Mouse (Mus musculus): ENCODE measurements around the gene Ier2. TPM values are rescaled to one million over a fixed set of nuclear protein-coding genes. Genes with fewer than 3 reads are reported as not detected.
A peak's percentile ranks its signal among the peaks of the same experiment; 100 is the strongest.

The Ier2 gene
- polyA plus RNA-seq, 1 experiment from 2014 or later, result 16.0 TPM

GRCm38 (mm10) chr8:84660819-84661457 lies 1.7 kb downstream of the Ier2 start:
- Histone ChIP-seq H3K9ac (replicated peaks; ENCODE audit: low read length) (peak overlapping the region; percentile 66), H3K4me3 (replicated peaks; ENCODE audit: low read depth, low read length) (peak overlapping the region; percentile 59), H3K36me3 (ENCODE audit: control insufficient read depth, insufficient read depth, low read length) (no peaks in the 10 kb centered on the region), H3K4me1 (ENCODE audit: control insufficient read depth, insufficient read depth, low read length) (peaks cover 39% of the 10 kb centered on the region), H3K27ac (replicated peaks; ENCODE audit: low read depth, low read length) (peak overlapping the region; percentile 41; the same call in 1 of the 2 replicates), H3K27me3 (ENCODE audit: control insufficient read depth, insufficient read depth, low read length) (no peaks in the 10 kb centered on the region), H3K4me2 (ENCODE audit: low read length) (peak overlapping the region; percentile 91), H3K9me3 (ENCODE audit: control insufficient read depth, low read length) (no peaks in the 10 kb centered on the region)
- DNase-seq (peak; percentile 35), ATAC-seq (ENCODE audit: low FRiP score, low TSS enrichment) (no peak)
- WGBS, result 2% methylated on average over 20 of the region's 20 CpGs

- H3K4me2 ChIP-seq (ENCODE audit: low read length), result peak overlapping the region; percentile 91
- ATAC-seq (ENCODE audit: low FRiP score, low TSS enrichment) (no peak), DNase-seq (peak; percentile 49)
- peak overlapping the region; percentile 59 for H3K4me3 ChIP-seq (replicated peaks; ENCODE audit: low read depth, low read length)
- H3K36me3 ChIP-seq (ENCODE audit: control insufficient read depth, insufficient read depth, low read length), result no peaks in the 10 kb centered on the region
- peaks cover 41% of the 10 kb centered on the region for H3K4me1 ChIP-seq (ENCODE audit: control insufficient read depth, insufficient read depth, low read length)
- H3K9me3 ChIP-seq (ENCODE audit: control insufficient read depth, low read length), result no peaks in the 10 kb centered on the region
- peak overlapping the region; percentile 21; the same call in 1 of the 2 replicates for H3K9ac ChIP-seq (replicated peaks; ENCODE audit: low read length)
- H3K27me3 ChIP-seq (ENCODE audit: control insufficient read depth, insufficient read depth, low read length), result no peaks in the 10 kb centered on the region
- H3K27ac ChIP-seq (replicated peaks; ENCODE audit: low read depth, low read length), result peak overlapping the region; percentile 41; the same call in 1 of the 2 replicates
- WGBS, result 4% methylated on average over 33 of the region's 33 CpGs
Measured at GRCm38 (mm10) chr8:84659936-84660818, 2.5 kb downstream of the Ier2 start.

GRCm38 (mm10) chr8:84658951-84659350 lies 3.7 kb downstream of the Ier2 start:
- ATAC-seq (ENCODE audit: low FRiP score, low TSS enrichment), result no peak
- no peak overlapping the region for H3K9ac ChIP-seq (replicated peaks; ENCODE audit: low read length)
- H3K4me3 ChIP-seq (replicated peaks; ENCODE audit: low read depth, low read length), result no peak overlapping the region
- no peak overlapping the region for H3K27ac ChIP-seq (replicated peaks; ENCODE audit: low read depth, low read length)
- WGBS, result 28% methylated on average over 1 of the region's 1 CpGs
- no peak overlapping the region for H3K4me2 ChIP-seq (ENCODE audit: low read length)
- DNase-seq, result no peak
- H3K4me1 ChIP-seq (ENCODE audit: control insufficient read depth, insufficient read depth, low read length), result peaks cover 45% of the 10 kb centered on the region
- H3K27me3 ChIP-seq (ENCODE audit: control insufficient read depth, insufficient read depth, low read length), result no peaks in the 10 kb centered on the region
- no peaks in the 10 kb centered on the region for H3K36me3 ChIP-seq (ENCODE audit: control insufficient read depth, insufficient read depth, low read length)
- no peaks in the 10 kb centered on the region for H3K9me3 ChIP-seq (ENCODE audit: control insufficient read depth, low read length)

GRCm38 (mm10) chr8:84657680-84658079 lies 5.0 kb downstream of the Ier2 start:
- no peaks in the 10 kb centered on the region for H3K27me3 ChIP-seq (ENCODE audit: control insufficient read depth, insufficient read depth, low read length)
- H3K9me3 ChIP-seq (ENCODE audit: control insufficient read depth, low read length), result no peaks in the 10 kb centered on the region
- H3K9ac ChIP-seq (replicated peaks; ENCODE audit: low read length), result no peak overlapping the region
- DNase-seq (no peak), ATAC-seq (ENCODE audit: low FRiP score, low TSS enrichment) (no peak)
- H3K4me3 ChIP-seq (replicated peaks; ENCODE audit: low read depth, low read length), result no peak overlapping the region
- H3K27ac ChIP-seq (replicated peaks; ENCODE audit: low read depth, low read length), result no peak overlapping the region
- no peaks in the 10 kb centered on the region for H3K36me3 ChIP-seq (ENCODE audit: control insufficient read depth, insufficient read depth, low read length)
- peaks cover 41% of the 10 kb centered on the region for H3K4me1 ChIP-seq (ENCODE audit: control insufficient read depth, insufficient read depth, low read length)
- no peak overlapping the region for H3K4me2 ChIP-seq (ENCODE audit: low read length)
- WGBS, result 40% methylated on average over 4 of the region's 4 CpGs

- no peak for DNase-seq
- Histone ChIP-seq H3K9me3 (ENCODE audit: control insufficient read depth, low read length) (no peaks in the 10 kb centered on the region), H3K36me3 (ENCODE audit: control insufficient read depth, insufficient read depth, low read length) (no peaks in the 10 kb centered on the region), H3K9ac (replicated peaks; ENCODE audit: low read length) (no peak overlapping the region), H3K4me3 (replicated peaks; ENCODE audit: low read depth, low read length) (no peak overlapping the region), H3K27me3 (ENCODE audit: control insufficient read depth, insufficient read depth, low read length) (no peaks in the 10 kb centered on the region), H3K27ac (replicated peaks; ENCODE audit: low read depth, low read length) (no peak overlapping the region), H3K4me2 (ENCODE audit: low read length) (peak overlapping the region; percentile 49), H3K4me1 (ENCODE audit: control insufficient read depth, insufficient read depth, low read length) (peaks cover 41% of the 10 kb centered on the region)
- no peak for ATAC-seq (ENCODE audit: low FRiP score, low TSS enrichment)
Measured at GRCm38 (mm10) chr8:84657203-84657602, 5.4 kb downstream of the Ier2 start.

GRCm38 (mm10) chr8:84656641-84657126 lies 6.0 kb downstream of the Ier2 start:
- peaks cover 37% of the 10 kb centered on the region for H3K4me1 ChIP-seq (ENCODE audit: control insufficient read depth, insufficient read depth, low read length)
- peak overlapping the region; percentile 63 for H3K27ac ChIP-seq (replicated peaks; ENCODE audit: low read depth, low read length)
- 4% methylated on average over 23 of the region's 23 CpGs for WGBS
- H3K4me2 ChIP-seq (ENCODE audit: low read length), result peak overlapping the region; percentile 49
- no peak for ATAC-seq (ENCODE audit: low FRiP score, low TSS enrichment)
- H3K27me3 ChIP-seq (ENCODE audit: control insufficient read depth, insufficient read depth, low read length), result no peaks in the 10 kb centered on the region
- no peaks in the 10 kb centered on the region for H3K9me3 ChIP-seq (ENCODE audit: control insufficient read depth, low read length)
- peak; percentile 47 for DNase-seq
- H3K4me3 ChIP-seq (replicated peaks; ENCODE audit: low read depth, low read length), result peak overlapping the region; percentile 22; the same call in 1 of the 2 replicates
- peak overlapping the region; percentile 39; the same call in 1 of the 2 replicates for H3K9ac ChIP-seq (replicated peaks; ENCODE audit: low read length)
- H3K36me3 ChIP-seq (ENCODE audit: control insufficient read depth, insufficient read depth, low read length), result no peaks in the 10 kb centered on the region

GRCm38 (mm10) chr8:84656191-84656525 lies 6.5 kb downstream of the Ier2 start:
- peaks cover 31% of the 10 kb centered on the region for H3K4me1 ChIP-seq (ENCODE audit: control insufficient read depth, insufficient read depth, low read length)
- peak overlapping the region; percentile 49 for H3K4me2 ChIP-seq (ENCODE audit: low read length)
- H3K4me3 ChIP-seq (replicated peaks; ENCODE audit: low read depth, low read length), result peak overlapping the region; percentile 22
- DNase-seq (peak; percentile 47), ATAC-seq (ENCODE audit: low FRiP score, low TSS enrichment) (no peak)
- H3K9me3 ChIP-seq (ENCODE audit: control insufficient read depth, low read length), result no peaks in the 10 kb centered on the region
- H3K27me3 ChIP-seq (ENCODE audit: control insufficient read depth, insufficient read depth, low read length), result no peaks in the 10 kb centered on the region
- WGBS, result under 1% methylated on average over 10 of the region's 10 CpGs
- H3K9ac ChIP-seq (replicated peaks; ENCODE audit: low read length), result peak overlapping the region; percentile 39; the same call in 1 of the 2 replicates
- H3K27ac ChIP-seq (replicated peaks; ENCODE audit: low read depth, low read length), result peak overlapping the region; percentile 63
- no peaks in the 10 kb centered on the region for H3K36me3 ChIP-seq (ENCODE audit: control insufficient read depth, insufficient read depth, low read length)

- Histone ChIP-seq H3K27me3 (ENCODE audit: control insufficient read depth, insufficient read depth, low read length) (no peaks in the 10 kb centered on the region), H3K4me1 (ENCODE audit: control insufficient read depth, insufficient read depth, low read length) (peaks cover 27% of the 10 kb centered on the region), H3K9me3 (ENCODE audit: control insufficient read depth, low read length) (no peaks in the 10 kb centered on the region), H3K4me3 (replicated peaks; ENCODE audit: low read depth, low read length) (peak overlapping the region; percentile 22), H3K4me2 (ENCODE audit: low read length) (peak overlapping the region; percentile 49), H3K9ac (replicated peaks; ENCODE audit: low read length) (peak overlapping the region; percentile 39; the same call in 1 of the 2 replicates), H3K27ac (replicated peaks; ENCODE audit: low read depth, low read length) (peak overlapping the region; percentile 63), H3K36me3 (ENCODE audit: control insufficient read depth, insufficient read depth, low read length) (no peaks in the 10 kb centered on the region)
- ATAC-seq (ENCODE audit: low FRiP score, low TSS enrichment) (peak; percentile 84), DNase-seq (peak; percentile 75)
- WGBS, result 1% methylated on average over 15 of the region's 15 CpGs
Measured at GRCm38 (mm10) chr8:84655336-84656190, 7.1 kb downstream of the Ier2 start.

All from midbrain, embryonic 14.5 days (tissue).